Comparison of ENCODE assay signal across 19 mouse cellular contexts in genomic region chr4:126473031-126473430, GRCm38 (mm10). TPM values are rescaled to one million over a fixed set of nuclear protein-coding genes. Genes with fewer than 3 reads are reported as not detected.
DNase-seq lines count a peak whose midpoint lies in the region; ATAC-seq and TF ChIP-seq lines count a peak whose summit lies in the region.
"Had no signal": no experiment of that assay in that cellular context is flagged by ENCODE, and none has a peak within 500 bp of the region (broad histone marks: within the 10 kb centered on the region; RNA-seq: fewer than 3 reads in every experiment).

No protein-coding gene starts in this region.

- H3K9ac ChIP-seq in lung, postnatal 0 days (replicated peaks; ENCODE audit: low read depth), result no peak overlapping the region
- H3K9ac ChIP-seq: forebrain, embryonic 12.5 days; heart, embryonic 12.5 days; intestine, embryonic 15.5 days; limb, embryonic 12.5 days; midbrain, embryonic 15.5 days had no signal

- no peaks in the 10 kb centered on the region for H3K36me3 ChIP-seq in heart, embryonic 10.5 days
- H3K36me3 ChIP-seq in lung, postnatal 0 days (ENCODE audit: insufficient read depth, low read length), result no peaks in the 10 kb centered on the region
- H3K36me3 ChIP-seq: forebrain, embryonic 12.5 days; heart, embryonic 12.5 days; intestine, embryonic 15.5 days; limb, embryonic 12.5 days; midbrain, embryonic 15.5 days had no signal

- no peak for TF ChIP-seq EP300 in lung, postnatal 0 days (IDR thresholded peaks at IDR 0.05)

- no peak overlapping the region for H3K4me2 ChIP-seq in lung, postnatal 0 days (replicated peaks; ENCODE audit: low read depth, low read length)
- H3K4me2 ChIP-seq: forebrain, embryonic 12.5 days; heart, embryonic 12.5 days; intestine, embryonic 15.5 days; limb, embryonic 12.5 days; midbrain, embryonic 15.5 days had no signal

- no peak for TF ChIP-seq CTCF in lung, postnatal 0 days (IDR thresholded peaks at IDR 0.05)

- intact Hi-C loops in heart, postnatal 14 days (cut with DNase I), result no loop called here
- intact Hi-C loops in left cerebral cortex, postnatal 4 days (cut with DNase I), result no loop called here

- H3K27ac ChIP-seq in heart, embryonic 10.5 days, result no peak overlapping the region
- H3K27ac ChIP-seq in lung, postnatal 0 days (ENCODE audit: low read length), result no peak overlapping the region
- H3K27ac ChIP-seq: forebrain, embryonic 12.5 days; intestine, embryonic 15.5 days; limb, embryonic 12.5 days; midbrain, embryonic 15.5 days had no signal

- peaks cover 8% of the 10 kb centered on the region; the same call in 1 of the 2 replicates for H3K4me1 ChIP-seq in heart, embryonic 10.5 days
- H3K4me1 ChIP-seq in lung, postnatal 0 days (ENCODE audit: insufficient read depth, low read depth, low read length), result 0 out of 2 replicates have a peak, but pooled peaks cover 2% of the 10 kb centered on the region
- H3K4me1 ChIP-seq: heart, embryonic 12.5 days; intestine, embryonic 15.5 days had no signal

- H3K9me3 ChIP-seq in heart, embryonic 10.5 days, result no peaks in the 10 kb centered on the region
- no peaks in the 10 kb centered on the region for H3K9me3 ChIP-seq in lung, postnatal 0 days (ENCODE audit: low read length)
- H3K9me3 ChIP-seq: forebrain, embryonic 12.5 days; heart, embryonic 12.5 days; intestine, embryonic 15.5 days; limb, embryonic 12.5 days; midbrain, embryonic 15.5 days had no signal

- H3K27me3 ChIP-seq in heart, embryonic 10.5 days (ENCODE audit: insufficient read depth, poor library complexity, severe bottlenecking), result no peaks in the 10 kb centered on the region
- no peaks in the 10 kb centered on the region for H3K27me3 ChIP-seq in lung, postnatal 0 days (replicated peaks; ENCODE audit: insufficient read depth, low read length)
- H3K27me3 ChIP-seq: forebrain, embryonic 12.5 days; heart, embryonic 12.5 days; intestine, embryonic 15.5 days; limb, embryonic 12.5 days; midbrain, embryonic 15.5 days had no signal

- DNase-seq in heart, embryonic 10.5 days (ENCODE audit: low spot score), result peak; percentile 70
- DNase-seq in heart, postnatal 14 days, result no peak
- DNase-seq in thymus, postnatal 4 days, result peak; percentile 16
- DNase-seq in thymus, postnatal 36 days, result no peak
- peak; percentile 30 for DNase-seq in forelimb bud, embryonic 11.5 days (ENCODE audit: low read depth, low spot score)
- no peak for DNase-seq in lung, postnatal 0 days (ENCODE audit: low spot score)
- no peak for DNase-seq in left cerebral cortex, postnatal 4 days
- no peak for DNase-seq in cerebellum, adult 9-10 months
- DNase-seq: B cell, adult 2 months; cerebellum, postnatal 36 days; gastrocnemius, postnatal 36 days; heart, postnatal 4 days; lung, adult 18-20 months; right cerebral cortex, postnatal 25 days had no signal

- H3K4me3 ChIP-seq in heart, embryonic 10.5 days, result no peak overlapping the region
- H3K4me3 ChIP-seq in lung, postnatal 0 days (ENCODE audit: low read depth, low read length), result no peak overlapping the region
- H3K4me3 ChIP-seq: forebrain, embryonic 12.5 days; heart, embryonic 12.5 days; intestine, embryonic 15.5 days; limb, embryonic 12.5 days; midbrain, embryonic 15.5 days had no signal

- no peak for ATAC-seq in lung, postnatal 0 days
- ATAC-seq: intestine, embryonic 15.5 days; midbrain, embryonic 15.5 days had no signal

- 36% methylated on average over 5 of the region's 5 CpGs for WGBS in heart, embryonic 10.5 days
- WGBS in lung, postnatal 0 days, result 41% methylated on average over 5 of the region's 5 CpGs

RNA-seq across cellular contexts. Expression of gene Ago1, which starts 4.6 kb away (rescaled TPM):
- polyA plus RNA-seq in heart, embryonic 10.5 days (2016; fragmentation: Nextera tagmentation; extraction: Ambion mirVana), result 2.4 and 3.4 TPM in 2 replicates
- 10 to 100 TPM; 15.0 to 15.6 TPM for total RNA-seq in heart, postnatal 14 days (2021)
- 5.4 and 5.7 TPM in 2 replicates for polyA plus RNA-seq in lung, postnatal 0 days (2015; fragmentation: Nextera tagmentation; extraction: Ambion mirVana)
- 10 to 100 TPM; 95.9 to 99.0 TPM for total RNA-seq in left cerebral cortex, postnatal 4 days (2021)

RNA-seq across cellular contexts. Expression of gene Ago3, which starts 43.7 kb away (rescaled TPM):
- 11.6 and 14.5 TPM in 2 replicates for polyA plus RNA-seq in heart, embryonic 10.5 days (2016; fragmentation: Nextera tagmentation; extraction: Ambion mirVana)
- total RNA-seq in heart, postnatal 14 days (2021), result 10 to 100 TPM; 14.5 to 15.0 TPM
- 8.6 TPM in 2 replicates for polyA plus RNA-seq in lung, postnatal 0 days (2015; fragmentation: Nextera tagmentation; extraction: Ambion mirVana)
- 10 to 100 TPM; 23.3 to 35.4 TPM for total RNA-seq in left cerebral cortex, postnatal 4 days (2021)

Comparison
In these comparisons a context has a peak if more than half of its experiments do, and no peak if none do; other contexts are left out.
1. DNase-seq: peak in heart, embryonic 10.5 days (single experiment), thymus, postnatal 4 days (single experiment) and forelimb bud, embryonic 11.5 days (single experiment); none in heart, postnatal 14 days (0 of 2), thymus, postnatal 36 days (0 of 2), lung, postnatal 0 days (single experiment), left cerebral cortex, postnatal 4 days (single experiment) and cerebellum, adult 9-10 months (single experiment).
2. RNA of gene Ago1, which starts 4.6 kb away (total RNA-seq): 95.9 to 99.0 TPM in left cerebral cortex, postnatal 4 days; 15.0 to 15.6 TPM in heart, postnatal 14 days; every median in the first group is over 4 times any median in the second.